Mouse (Mus musculus): ENCODE measurements around the gene Rad23b.
"Not testable (repeated sequence)": the region's sequence is repeated elsewhere in the genome, so short reads cannot be mapped to it uniquely, and the experiment has no call there.

The Rad23b gene

GRCm38 (mm10) chr4:55349452-55350218 is at the start of gene Rad23b:
TSS of gene Rad23b (plus strand) at chr4:55350043.
- DNase-seq (ENCODE audit: low read depth, low spot score): peak; percentile 96

GRCm38 (mm10) chr4:55304121-55304520 is 45.7 kb upstream of the Rad23b start:
- no peak for DNase-seq (ENCODE audit: low read depth, low spot score)

- no peak for DNase-seq (ENCODE audit: low read depth, low spot score)
Measured at GRCm38 (mm10) chr4:55306636-55307035, 43.2 kb upstream of the Rad23b start.

- no peak for DNase-seq (ENCODE audit: low read depth, low spot score)
Measured at GRCm38 (mm10) chr4:55316726-55317125, 33.1 kb upstream of the Rad23b start.

- not testable (repeated sequence) for DNase-seq (ENCODE audit: low read depth, low spot score)
Measured at GRCm38 (mm10) chr4:55318350-55318749, 31.5 kb upstream of the Rad23b start.

GRCm38 (mm10) chr4:55325786-55326518 is 23.9 kb upstream of the Rad23b start:
- no peak for DNase-seq (ENCODE audit: low read depth, low spot score)

- no peak for DNase-seq (ENCODE audit: low read depth, low spot score)
Measured at GRCm38 (mm10) chr4:55327508-55327907, 22.3 kb upstream of the Rad23b start.

GRCm38 (mm10) chr4:55328471-55328870 is 21.4 kb upstream of the Rad23b start:
- DNase-seq (ENCODE audit: low read depth, low spot score): no peak

GRCm38 (mm10) chr4:55328928-55329327 is 20.9 kb upstream of the Rad23b start:
- DNase-seq (ENCODE audit: low read depth, low spot score): not testable (repeated sequence)

- DNase-seq (ENCODE audit: low read depth, low spot score): no peak
Measured at GRCm38 (mm10) chr4:55329621-55330346, 20.1 kb upstream of the Rad23b start.

- DNase-seq (ENCODE audit: low read depth, low spot score): no peak
Measured at GRCm38 (mm10) chr4:55335030-55335770, 14.6 kb upstream of the Rad23b start.

- DNase-seq (ENCODE audit: low read depth, low spot score): no peak
Measured at GRCm38 (mm10) chr4:55338905-55339304, 10.9 kb upstream of the Rad23b start.

GRCm38 (mm10) chr4:55339388-55339787 is 10.5 kb upstream of the Rad23b start:
- DNase-seq (ENCODE audit: low read depth, low spot score): no peak

- DNase-seq (ENCODE audit: low read depth, low spot score): no peak
Measured at GRCm38 (mm10) chr4:55341797-55342196, 8.0 kb upstream of the Rad23b start.

GRCm38 (mm10) chr4:55342602-55343001 is 7.2 kb upstream of the Rad23b start:
- DNase-seq (ENCODE audit: low read depth, low spot score): no peak

GRCm38 (mm10) chr4:55343287-55343686 is 6.6 kb upstream of the Rad23b start:
- no peak for DNase-seq (ENCODE audit: low read depth, low spot score)

- no peak for DNase-seq (ENCODE audit: low read depth, low spot score)
Measured at GRCm38 (mm10) chr4:55348759-55349451, 938 bp upstream of the Rad23b start.

GRCm38 (mm10) chr4:55350219-55350931 is 532 bp downstream of the Rad23b start:
- peak; percentile 38 for DNase-seq (ENCODE audit: low read depth, low spot score)

GRCm38 (mm10) chr4:55351037-55351436 is 1.2 kb downstream of the Rad23b start:
- no peak for DNase-seq (ENCODE audit: low read depth, low spot score)

- no peak for DNase-seq (ENCODE audit: low read depth, low spot score)
Measured at GRCm38 (mm10) chr4:55351860-55352259, 2.0 kb downstream of the Rad23b start.
